Mouse (Mus musculus) limb, embryonic 14.5 days (tissue): ENCODE results near the gene Actn4. TPM values are rescaled to one million over a fixed set of nuclear protein-coding genes. Genes with fewer than 3 reads are reported as not detected.

Experiments
- ATAC-seq: fragments of 200-750 bp; cut with Nextera tagmentation; 2 replicates; pipeline ENCODE4 v1.8.0; 2017; ENCODE audit warnings: low read depth, moderate number of reproducible peaks, moderate TSS enrichment; ENCODE audit not compliant: low FRiP score
- DNase-seq: peaks from one replicate; pipeline ENCODE4 v3.0.0-alpha.2; 2015; ENCODE audit warnings: low spot score
- H3K27ac ChIP-seq: fragments of 300-500 bp; sonication (generic); replicated peaks from 2 replicates; pipeline ENCODE4 v1.5.1; 2014; ENCODE audit warnings: low read depth, mild to moderate bottlenecking, low read length, moderate library complexity, mixed read lengths
- H3K27me3 ChIP-seq: fragments of 300-500 bp; sonication (generic); 2 replicates; pipeline ENCODE4 v1.6.1; 2014; ENCODE audit warnings: low read length, mixed read lengths; ENCODE audit not compliant: control insufficient read depth, insufficient read depth
- H3K36me3 ChIP-seq: fragments of 300-500 bp; sonication (generic); 2 replicates; pipeline ENCODE4 v1.6.1; 2014; ENCODE audit warnings: mild to moderate bottlenecking, low read length, moderate library complexity, mixed read lengths; ENCODE audit not compliant: control insufficient read depth, insufficient read depth
- H3K4me1 ChIP-seq: fragments of 300-500 bp; sonication (generic); 2 replicates; pipeline ENCODE4 v1.6.1; 2014; ENCODE audit warnings: antibody characterized with exemption, low read length, mixed read lengths; ENCODE audit not compliant: control insufficient read depth, insufficient read depth
- H3K4me2 ChIP-seq: fragments of 300-500 bp; sonication (generic); replicated peaks from 2 replicates; pipeline ENCODE4 v1.6.1; 2014; ENCODE audit warnings: low read depth, mild to moderate bottlenecking, low read length, moderate library complexity; ENCODE audit not compliant: severe bottlenecking
- H3K4me3 ChIP-seq: fragments of 300-500 bp; sonication (generic); replicated peaks from 2 replicates; pipeline ENCODE4 v1.5.1; 2014; ENCODE audit warnings: low read length
- H3K9ac ChIP-seq: fragments of 300-500 bp; sonication (generic); 2 replicates; pipeline ENCODE4 v1.6.1; 2014; ENCODE audit warnings: mild to moderate bottlenecking, low read depth, low read length, moderate library complexity; ENCODE audit not compliant: severe bottlenecking
- H3K9me3 ChIP-seq: fragments of 300-500 bp; sonication (generic); 2 replicates; pipeline ENCODE4 v1.6.1; 2016; ENCODE audit warnings: low read length; ENCODE audit not compliant: control insufficient read depth
- POLR2A ChIP-seq: fragments of 200-500 bp; IDR thresholded peaks from 2 replicates; pipeline ENCODE4 v1.8.0; 2012; ENCODE audit warnings: inconsistent platforms, mild to moderate bottlenecking, moderate library complexity, borderline replicate concordance; ENCODE audit not compliant: insufficient read depth, insufficient read length; ENCODE audit errors: extremely low read depth
- WGBS: fragments of 180-500 bp; shearing (Covaris S2); extraction: QIAGEN DNeasy Blood & Tissue Kit; methylation state at CpG from one replicate; pipeline ENCODE4 v1.1.7; 2014; 5-methylcytosine and 5-hydroxymethylcytosine counted together
- polyA plus RNA-seq, 2 experiments: library from polyadenylated mRNA; depleted of rRNA in 1 of 2; stranded (reverse) in 1 of 2; unstranded in 1 of 2; fragments of >200 nt; fragmentation: Nextera tagmentation in 1 of 2; extraction: Ambion mirVana in 1 of 2; gene quantifications; 2 replicates each; pipeline versions ENCODE4 v1.2.1 to v1.2.3; 2012 to 2014

Gene Actn4
- polyA plus RNA-seq, 2 experiments = 268 to 295 TPM

- Histone ChIP-seq H3K36me3 (peaks cover 9% of the 10 kb centered on the region), H3K27me3 (no peaks in the 10 kb centered on the region), H3K27ac (peak overlapping the region; percentile 10; the same call in 1 of the 2 replicates), H3K4me3 (peak overlapping the region; percentile 100), H3K4me2 (peak overlapping the region; percentile 75), H3K4me1 (peaks cover 51% of the 10 kb centered on the region), H3K9ac (peak overlapping the region; percentile 90), H3K9me3 (no peaks in the 10 kb centered on the region)
- WGBS = 31% methylated on average over 6 of the region's 6 CpGs
- no peak for DNase-seq
- no peak for ATAC-seq
- TF ChIP-seq POLR2A = no peak
Observed at GRCm38 (mm10) chr7:28959505-28960045, 2.6 kb downstream of the Actn4 start.

GRCm38 (mm10) chr7:28958770-28959169 is 3.4 kb downstream of the Actn4 start:
- H3K4me1 ChIP-seq = peaks cover 56% of the 10 kb centered on the region
- ATAC-seq = no peak
- TF ChIP-seq POLR2A = no peak
- H3K4me2 ChIP-seq = peak overlapping the region; percentile 75
- 57% methylated on average over 1 of the region's 1 CpGs for WGBS
- no peak overlapping the region for H3K27ac ChIP-seq
- H3K9ac ChIP-seq = no peak overlapping the region
- peaks cover 10% of the 10 kb centered on the region for H3K36me3 ChIP-seq
- DNase-seq = no peak
- no peaks in the 10 kb centered on the region for H3K27me3 ChIP-seq
- H3K9me3 ChIP-seq = no peaks in the 10 kb centered on the region
- H3K4me3 ChIP-seq = no peak overlapping the region

- TF ChIP-seq POLR2A = no peak
- Histone ChIP-seq H3K27ac (no peak overlapping the region), H3K9ac (no peak overlapping the region), H3K4me2 (no peak overlapping the region), H3K9me3 (no peaks in the 10 kb centered on the region), H3K4me3 (no peak overlapping the region), H3K36me3 (peaks cover 10% of the 10 kb centered on the region), H3K27me3 (no peaks in the 10 kb centered on the region), H3K4me1 (peaks cover 62% of the 10 kb centered on the region)
- ATAC-seq = no peak
- WGBS = 37% methylated on average over 1 of the region's 1 CpGs
- no peak for DNase-seq
Observed at GRCm38 (mm10) chr7:28957997-28958725, 4.0 kb downstream of the Actn4 start.

- TF ChIP-seq POLR2A = no peak
Observed at GRCm38 (mm10) chr7:28957286-28957685, 4.9 kb downstream of the Actn4 start.

GRCm38 (mm10) chr7:28956270-28956669 is 5.9 kb downstream of the Actn4 start:
- Histone ChIP-seq H3K36me3 (peaks cover 10% of the 10 kb centered on the region), H3K4me3 (no peak overlapping the region), H3K27me3 (no peaks in the 10 kb centered on the region), H3K9me3 (no peaks in the 10 kb centered on the region), H3K27ac (no peak overlapping the region), H3K4me2 (no peak overlapping the region), H3K9ac (no peak overlapping the region), H3K4me1 (peaks cover 74% of the 10 kb centered on the region)
- DNase-seq = no peak
- 93% methylated on average over 1 of the region's 1 CpGs for WGBS
- TF ChIP-seq POLR2A = no peak
- ATAC-seq = no peak

More at GRCm38 (mm10) chr7:28957286-28957685, 4.9 kb downstream of the Actn4 start:
- 62% methylated on average over 6 of the region's 6 CpGs for WGBS
- H3K9ac ChIP-seq = no peak overlapping the region
- no peak for ATAC-seq
- no peak overlapping the region for H3K27ac ChIP-seq
- peaks cover 10% of the 10 kb centered on the region for H3K36me3 ChIP-seq
- no peak for DNase-seq
- H3K9me3 ChIP-seq = no peaks in the 10 kb centered on the region
- no peak overlapping the region for H3K4me2 ChIP-seq
- no peaks in the 10 kb centered on the region for H3K27me3 ChIP-seq
- H3K4me3 ChIP-seq = no peak overlapping the region
- peaks cover 64% of the 10 kb centered on the region for H3K4me1 ChIP-seq
